Mouse (Mus musculus): ENCODE results near the gene Sfpq. TPM values are rescaled to one million over a fixed set of nuclear protein-coding genes. Genes with fewer than 3 reads are reported as not detected.

Gene Sfpq
- total RNA-seq, 2 experiments from 2014 or later = 162 to 166 TPM

DNA sequence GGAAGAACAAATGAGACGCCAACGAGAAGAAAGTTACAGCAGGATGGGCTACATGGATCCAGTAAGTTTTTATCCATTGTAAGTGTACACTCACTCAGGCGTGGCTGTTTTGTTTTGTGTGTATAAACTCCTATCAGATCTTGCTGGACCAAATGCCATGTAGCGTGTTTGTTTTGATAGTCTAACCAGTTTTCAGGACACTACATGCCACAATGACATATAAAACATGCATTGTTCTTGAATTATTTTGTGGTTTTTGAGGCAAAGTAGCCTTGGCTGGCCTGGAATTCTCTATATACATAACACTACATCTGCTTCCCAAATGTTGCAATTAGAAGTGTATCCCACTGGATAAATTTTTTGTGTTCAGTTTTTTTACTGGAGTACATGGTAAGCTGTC is 5.7 kb downstream of the Sfpq start:
- intact Hi-C loops (cut with DNase I) = no loop called here
- no peak for DNase-seq

- DNase-seq = peak; percentile 48 to 64
- intact Hi-C loops (cut with DNase I) = no loop called here
These were observed 6.4 kb downstream of the Sfpq start for GRCm38 (mm10) chr4:127027228-127028190.

- DNase-seq = no peak
- intact Hi-C loops (cut with DNase I) = no loop called here
These were observed 16.0 kb downstream of the Sfpq start for GRCm38 (mm10) chr4:127037158-127037557.

DNA sequence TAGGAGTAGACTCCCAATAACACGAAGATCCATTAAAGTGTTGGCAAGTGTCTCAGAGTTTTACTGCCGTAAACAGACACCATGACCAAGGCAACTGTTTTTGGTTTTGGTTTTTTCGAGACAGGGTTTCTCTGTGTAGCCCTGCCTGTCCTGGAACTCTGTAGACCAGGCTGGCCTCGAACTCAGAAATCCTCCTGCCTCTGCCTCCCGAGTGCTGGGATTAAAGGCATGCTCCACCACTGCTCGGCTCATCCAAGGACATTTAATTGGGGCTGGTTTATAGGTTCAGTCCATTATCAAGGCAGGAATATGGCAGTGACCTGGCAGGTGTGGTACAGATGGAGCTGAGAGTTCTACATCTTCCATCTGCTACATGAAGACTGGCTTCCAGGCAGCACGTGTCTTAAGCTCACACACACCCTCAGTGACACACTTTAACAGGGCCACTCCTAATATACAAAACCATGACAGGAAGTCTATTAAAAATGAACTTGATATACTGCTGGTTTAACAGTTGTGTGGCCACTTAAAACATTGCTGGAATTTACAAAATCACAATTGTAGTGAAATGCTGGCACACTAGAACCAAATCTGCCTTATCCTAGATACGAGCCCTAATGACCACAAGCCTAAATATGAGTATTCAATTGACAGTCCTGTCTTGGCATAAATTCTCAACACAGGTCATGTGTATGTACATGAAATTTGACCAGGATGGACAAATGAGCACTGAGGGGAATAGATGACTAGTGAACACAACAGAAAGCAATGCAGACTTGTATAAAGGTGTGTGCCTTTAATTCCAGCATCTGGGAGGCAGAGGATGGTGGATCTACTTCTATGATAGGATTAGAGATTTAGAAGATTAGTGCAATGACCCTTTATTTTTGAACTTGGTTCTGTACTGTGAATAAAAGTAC is 17.0 kb downstream of the Sfpq start:
- no peak for DNase-seq
- intact Hi-C loops (cut with DNase I) = no loop called here

- intact Hi-C loops (cut with DNase I) = no loop called here
These were observed 17.8 kb downstream of the Sfpq start for GRCm38 (mm10) chr4:127038828-127039349.

GRCm38 (mm10) chr4:127039871-127040483 is 18.9 kb downstream of the Sfpq start:
- DNase-seq = no peak
- intact Hi-C loops (cut with DNase I) = loop anchor here (10.0 kb wide), 1 partner anchor 285 kb away; no protein-coding TSS in a partner anchor

More at GRCm38 (mm10) chr4:127038828-127039349, 17.8 kb downstream of the Sfpq start:
- no peak for DNase-seq

- DNase-seq = no peak
- intact Hi-C loops (cut with DNase I) = loop anchor here (10.0 kb wide), 1 partner anchor 281 kb away; no protein-coding TSS in a partner anchor
These were observed 22.4 kb downstream of the Sfpq start for GRCm38 (mm10) chr4:127043540-127043939.

DNA sequence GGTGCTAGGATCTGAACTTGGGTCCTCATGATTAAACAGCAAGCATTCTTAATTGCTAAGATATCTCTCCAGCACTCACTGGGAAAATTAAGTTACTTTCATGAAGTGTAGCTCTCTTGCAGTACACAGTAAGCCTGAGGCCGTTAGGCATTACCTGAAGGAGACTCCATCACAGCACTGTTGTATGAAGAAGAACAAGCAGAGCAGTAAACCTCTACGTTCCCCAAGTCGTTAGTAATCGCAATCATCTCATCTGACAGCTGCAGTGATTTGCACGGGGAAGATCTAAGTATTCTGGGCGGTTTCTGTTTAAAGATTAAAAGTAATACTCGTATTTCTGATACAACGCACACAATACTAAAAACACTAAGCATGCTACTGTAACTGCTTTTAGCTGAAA is 30.0 kb downstream of the Sfpq start:
- DNase-seq = no peak
- intact Hi-C loops (cut with DNase I) = no loop called here

GRCm38 (mm10) chr4:127053071-127053470 is 31.9 kb downstream of the Sfpq start:
- intact Hi-C loops (cut with DNase I) = no loop called here
- no peak for DNase-seq

- DNase-seq = no peak
- intact Hi-C loops (cut with DNase I) = no loop called here
These were observed 33.5 kb downstream of the Sfpq start for GRCm38 (mm10) chr4:127054522-127055198.

GRCm38 (mm10) chr4:127060585-127061290 is 39.6 kb downstream of the Sfpq start, which contains the start of gene Zmym1:
Gene Zmym1, minus strand, starts transcription at chr4:127061152.
- intact Hi-C loops (cut with DNase I) = no loop called here
- peak; percentile 92 to 94 for DNase-seq

- no peak for DNase-seq
- intact Hi-C loops (cut with DNase I) = no loop called here
These were observed 42.9 kb downstream of the Sfpq start for GRCm38 (mm10) chr4:127064051-127064450.

DNA sequence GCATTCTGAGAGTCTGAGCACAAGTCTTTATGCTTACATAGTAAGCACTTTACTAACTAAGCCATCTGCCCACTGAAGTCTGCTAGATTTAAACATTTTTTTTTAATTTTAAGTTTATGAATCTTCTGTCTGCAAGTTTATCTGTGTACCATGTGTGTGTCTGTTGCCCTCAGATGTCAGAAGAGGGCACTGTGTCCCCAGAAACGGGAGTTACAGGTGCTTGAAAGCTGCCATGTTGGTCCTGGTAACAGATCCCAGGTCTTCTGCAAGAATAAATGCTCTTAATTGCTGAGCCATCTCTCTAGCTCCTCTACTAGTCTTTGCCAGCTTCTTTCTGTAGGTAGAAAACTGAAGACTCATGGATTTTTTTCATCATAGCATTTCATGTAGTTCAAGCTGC is 53.8 kb downstream of the Sfpq start:
- intact Hi-C loops (cut with DNase I) = loop anchor here (10.0 kb wide), 2 partner anchors 170 to 240 kb away; partner anchors contain the start of genes Gja4 and Smim12

GRCm38 (mm10) chr4:127076875-127077548 is 55.9 kb downstream of the Sfpq start, which contains the start of gene Zmym6:
Gene Zmym6, plus strand, starts transcription at chr4:127077383.
- peak; percentile 95 to 96 for DNase-seq
- intact Hi-C loops (cut with DNase I) = loop anchor here (10.0 kb wide), 2 partner anchors 168 to 238 kb away; partner anchors contain the start of genes Gja4 and Smim12

More for the DNA sequence above, 53.8 kb downstream of the Sfpq start:
- no peak for DNase-seq

DNA sequence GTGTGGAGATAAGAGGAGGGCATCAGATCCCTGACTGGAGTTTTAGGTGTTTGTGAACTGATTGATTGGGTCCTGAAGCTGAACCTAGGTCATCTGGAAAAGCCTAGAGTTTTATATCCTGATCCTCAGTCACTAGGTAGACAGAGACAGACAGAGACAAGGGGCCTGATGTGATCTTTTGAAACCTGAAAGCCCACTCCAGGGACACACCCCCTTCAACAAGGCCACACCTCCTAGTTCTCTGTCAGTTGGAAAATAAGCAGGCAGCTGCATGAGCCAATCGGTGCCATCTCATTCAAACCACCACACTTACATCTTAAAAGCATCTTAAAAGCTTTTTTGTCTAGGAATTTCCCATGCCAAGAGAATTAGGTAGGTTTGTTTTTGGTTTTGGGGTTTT is 59.7 kb downstream of the Sfpq start:
- intact Hi-C loops (cut with DNase I) = no loop called here

DNA sequence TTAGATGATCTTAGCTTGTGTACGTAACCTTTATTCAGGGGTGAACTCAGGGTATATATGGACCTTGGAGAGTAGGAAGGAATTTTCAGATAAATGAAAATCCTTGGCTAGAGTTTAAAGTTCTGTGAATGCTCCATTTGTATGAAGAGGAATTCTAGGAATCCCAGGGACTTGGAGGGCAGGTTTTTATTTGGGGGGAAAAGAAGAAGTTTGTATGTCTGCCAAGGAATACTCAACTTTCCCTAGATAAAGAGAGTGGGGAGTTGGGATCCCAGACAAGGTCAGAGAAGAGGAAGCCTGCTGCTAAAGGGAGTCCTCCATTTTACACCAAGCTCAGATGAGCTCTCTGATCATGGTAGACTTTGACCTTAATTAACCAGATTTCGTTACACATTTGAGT is 62.0 kb downstream of the Sfpq start:
- intact Hi-C loops (cut with DNase I) = no loop called here
- no peak for DNase-seq

More for the DNA sequence above, 59.7 kb downstream of the Sfpq start:
- no peak for DNase-seq

DNA sequence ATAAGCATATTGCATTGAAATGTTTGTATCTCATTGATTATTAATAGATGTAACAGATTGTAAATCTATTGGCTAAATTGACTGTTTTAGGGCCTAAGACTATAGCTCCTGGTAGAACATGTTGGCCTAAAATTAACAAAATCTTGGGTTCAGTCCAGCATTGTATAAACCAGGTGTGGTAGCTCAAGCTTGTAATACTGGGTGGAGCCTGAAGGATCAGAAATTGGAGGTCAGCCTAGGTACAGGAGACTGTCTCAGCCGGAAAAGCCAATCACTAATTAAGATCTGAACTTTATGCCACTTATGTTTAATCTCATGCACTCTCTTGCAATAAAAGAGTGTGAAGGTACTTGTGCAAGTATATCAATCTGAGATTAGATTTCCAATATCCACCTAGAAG is 64.6 kb downstream of the Sfpq start:
- intact Hi-C loops (cut with DNase I) = no loop called here
- no peak for DNase-seq
